Mouse (Mus musculus) kidney, embryonic 14.5 days (tissue): ENCODE data around the gene Crtap. TPM values are rescaled to one million over a fixed set of nuclear protein-coding genes. Genes with fewer than 3 reads are reported as not detected.

Experiments used
- ATAC-seq: fragments of 200-750 bp; cut with Nextera tagmentation; 2 replicates; pipeline ENCODE4 v1.8.0; 2017; ENCODE audit warnings: moderate number of reproducible peaks, mild to moderate bottlenecking, moderate TSS enrichment, moderate library complexity; ENCODE audit not compliant: low FRiP score, low TSS enrichment
- H3K27ac ChIP-seq: fragments of 300-500 bp; sonication (generic); 2 replicates; pipeline ENCODE4 v1.5.1; 2014; ENCODE audit warnings: low read depth, mild to moderate bottlenecking, low read length, moderate library complexity, mixed read lengths
- H3K27me3 ChIP-seq: fragments of 300-500 bp; sonication (generic); 2 replicates; pipeline ENCODE4 v1.6.1; 2014; ENCODE audit warnings: mild to moderate bottlenecking, low read length; ENCODE audit not compliant: control insufficient read depth, insufficient read depth
- H3K36me3 ChIP-seq: fragments of 300-500 bp; sonication (generic); 2 replicates; pipeline ENCODE4 v1.6.1; 2014; ENCODE audit warnings: low read length, mixed read lengths; ENCODE audit not compliant: control insufficient read depth, insufficient read depth
- H3K4me1 ChIP-seq: fragments of 300-500 bp; sonication (generic); 2 replicates; pipeline ENCODE4 v1.6.1; 2014; ENCODE audit warnings: low read length, mixed read lengths; ENCODE audit not compliant: control insufficient read depth, insufficient read depth
- H3K4me2 ChIP-seq: fragments of 300-500 bp; sonication (generic); replicated peaks from 2 replicates; pipeline ENCODE4 v1.6.1; 2014; ENCODE audit warnings: low read depth, mild to moderate bottlenecking, low read length
- H3K4me3 ChIP-seq: fragments of 300-500 bp; sonication (generic); 2 replicates; pipeline ENCODE4 v1.5.1; 2014; ENCODE audit warnings: mild to moderate bottlenecking, low read length
- H3K9ac ChIP-seq: fragments of 300-500 bp; sonication (generic); 2 replicates; pipeline ENCODE4 v1.6.1; 2014; ENCODE audit warnings: low read depth, mild to moderate bottlenecking, low read length, moderate library complexity
- H3K9me3 ChIP-seq: fragments of 300-500 bp; sonication (generic); 2 replicates; pipeline ENCODE4 v1.6.1; 2016; ENCODE audit warnings: low read length; ENCODE audit not compliant: control insufficient read depth
- WGBS: fragments of 180-500 bp; shearing (Covaris S2); extraction: QIAGEN DNeasy Blood & Tissue Kit; methylation state at CpG from one replicate; pipeline ENCODE4 v1.1.7; 2014; 5-methylcytosine and 5-hydroxymethylcytosine counted together
- polyA plus RNA-seq: library from polyadenylated mRNA; unstranded; fragments of >200 nt; fragmentation: Nextera tagmentation; extraction: Ambion mirVana; gene quantifications from 2 replicates; pipeline ENCODE4 v1.2.1, GENCODE M21; 2014

Gene Crtap
- polyA plus RNA-seq, 1 experiment from 2014 or later = 125 TPM

- WGBS = 67% methylated on average over 3 of the region's 3 CpGs
- H3K4me1 ChIP-seq = 0 out of 2 replicates have a peak, but pooled peaks cover 7% of the 10 kb centered on the region
- no peak for ATAC-seq
- H3K27ac ChIP-seq = no peak overlapping the region
- 0 out of 2 replicates have a peak overlapping the region, but pooled peaks have one; percentile 55 for H3K4me3 ChIP-seq
- no peaks in the 10 kb centered on the region for H3K9me3 ChIP-seq
- no peaks in the 10 kb centered on the region for H3K27me3 ChIP-seq
- no peak overlapping the region; the same call in 1 of the 2 replicates for H3K4me2 ChIP-seq
- H3K36me3 ChIP-seq = peaks cover 14% of the 10 kb centered on the region; the same call in 1 of the 2 replicates
- no peak overlapping the region for H3K9ac ChIP-seq
Measured at GRCm38 (mm10) chr9:114388701-114389370, 1.6 kb downstream of the Crtap start.

- no peak overlapping the region for H3K4me3 ChIP-seq
- H3K4me2 ChIP-seq = no peak overlapping the region
- no peak for ATAC-seq
- no peaks in the 10 kb centered on the region for H3K27me3 ChIP-seq
- no peak overlapping the region for H3K9ac ChIP-seq
- 91% methylated on average over 8 of the region's 8 CpGs for WGBS
- H3K36me3 ChIP-seq = peaks cover 15% of the 10 kb centered on the region; the same call in 1 of the 2 replicates
- H3K9me3 ChIP-seq = no peaks in the 10 kb centered on the region
- no peak overlapping the region for H3K27ac ChIP-seq
- H3K4me1 ChIP-seq = 0 out of 2 replicates have a peak, but pooled peaks cover 7% of the 10 kb centered on the region
Measured at GRCm38 (mm10) chr9:114388288-114388687, 2.2 kb downstream of the Crtap start.

- no peak overlapping the region for H3K9ac ChIP-seq
- H3K4me3 ChIP-seq = no peak overlapping the region
- H3K27ac ChIP-seq = no peak overlapping the region
- 25% methylated on average over 6 of the region's 6 CpGs for WGBS
- H3K4me1 ChIP-seq = 0 out of 2 replicates have a peak, but pooled peaks cover 7% of the 10 kb centered on the region
- no peaks in the 10 kb centered on the region for H3K9me3 ChIP-seq
- H3K36me3 ChIP-seq = peaks cover 21% of the 10 kb centered on the region; the same call in 1 of the 2 replicates
- no peaks in the 10 kb centered on the region for H3K27me3 ChIP-seq
- H3K4me2 ChIP-seq = no peak overlapping the region
- no peak for ATAC-seq
Measured at GRCm38 (mm10) chr9:114387086-114387485, 3.4 kb downstream of the Crtap start.

- H3K9ac ChIP-seq = no peak overlapping the region
- peaks cover 24% of the 10 kb centered on the region; the same call in 1 of the 2 replicates for H3K36me3 ChIP-seq
- 98% methylated on average over 10 of the region's 10 CpGs for WGBS
- H3K4me1 ChIP-seq = 0 out of 2 replicates have a peak, but pooled peaks cover 7% of the 10 kb centered on the region
- H3K27me3 ChIP-seq = no peaks in the 10 kb centered on the region
- no peak for ATAC-seq
- H3K9me3 ChIP-seq = no peaks in the 10 kb centered on the region
- H3K4me3 ChIP-seq = no peak overlapping the region
- H3K4me2 ChIP-seq = no peak overlapping the region
- H3K27ac ChIP-seq = no peak overlapping the region
Measured at GRCm38 (mm10) chr9:114385160-114385559, 5.3 kb downstream of the Crtap start.

- Histone ChIP-seq H3K9me3 (no peaks in the 10 kb centered on the region), H3K27me3 (no peaks in the 10 kb centered on the region), H3K36me3 (peaks cover 29% of the 10 kb centered on the region; the same call in 1 of the 2 replicates), H3K27ac (no peak overlapping the region), H3K4me1 (0 out of 2 replicates have a peak, but pooled peaks cover 7% of the 10 kb centered on the region), H3K9ac (no peak overlapping the region), H3K4me2 (no peak overlapping the region), H3K4me3 (no peak overlapping the region)
- 92% methylated on average over 24 of the region's 24 CpGs for WGBS
- ATAC-seq = no peak
Measured at GRCm38 (mm10) chr9:114384691-114385090, 5.8 kb downstream of the Crtap start.

GRCm38 (mm10) chr9:114382936-114383710, 7.4 kb downstream of the Crtap start:
- no peak for ATAC-seq
- no peaks in the 10 kb centered on the region for H3K9me3 ChIP-seq
- no peak overlapping the region for H3K27ac ChIP-seq
- no peak overlapping the region for H3K4me2 ChIP-seq
- no peak overlapping the region for H3K4me3 ChIP-seq
- peaks cover 40% of the 10 kb centered on the region; the same call in 1 of the 2 replicates for H3K36me3 ChIP-seq
- 69% methylated on average over 17 of the region's 17 CpGs for WGBS
- H3K9ac ChIP-seq = no peak overlapping the region
- no peaks in the 10 kb centered on the region for H3K27me3 ChIP-seq
- 0 out of 2 replicates have a peak, but pooled peaks cover 7% of the 10 kb centered on the region for H3K4me1 ChIP-seq

GRCm38 (mm10) chr9:114380881-114381733, 9.4 kb downstream of the Crtap start:
- Histone ChIP-seq H3K4me2 (no peak overlapping the region), H3K27me3 (no peaks in the 10 kb centered on the region), H3K9ac (no peak overlapping the region), H3K9me3 (no peaks in the 10 kb centered on the region), H3K27ac (no peak overlapping the region), H3K4me3 (no peak overlapping the region), H3K4me1 (no peaks in the 10 kb centered on the region), H3K36me3 (peaks cover 50% of the 10 kb centered on the region; the same call in 1 of the 2 replicates)
- 69% methylated on average over 17 of the region's 17 CpGs for WGBS
- peak; percentile 65; the same call in 1 of the 2 replicates for ATAC-seq

GRCm38 (mm10) chr9:114379871-114380270, 10.6 kb downstream of the Crtap start:
- Histone ChIP-seq H3K9ac (no peak overlapping the region), H3K27me3 (no peaks in the 10 kb centered on the region), H3K4me3 (no peak overlapping the region), H3K4me2 (no peak overlapping the region), H3K27ac (no peak overlapping the region), H3K9me3 (no peaks in the 10 kb centered on the region), H3K4me1 (no peaks in the 10 kb centered on the region), H3K36me3 (peaks cover 44% of the 10 kb centered on the region; the same call in 1 of the 2 replicates)
- ATAC-seq = no peak
- WGBS = 86% methylated on average over 12 of the region's 12 CpGs
